Mouse (Mus musculus) liver, adult 2 months (tissue): Measurements from ENCODE around the gene Usp18. TPM values are rescaled to one million over a fixed set of nuclear protein-coding genes. Genes with fewer than 3 reads are reported as not detected.

ENCODE experiments used
- DNase-seq: peaks from one replicate; pipeline ENCODE4 v3.0.0-alpha.2; 2011; ENCODE audit warnings: low read depth, low spot score; ENCODE audit errors: extremely low read depth
- H3K27ac ChIP-seq: fragments of 200-500 bp; replicated peaks from 2 replicates; pipeline ENCODE4 v1.5.1; 2012; ENCODE audit warnings: low read depth, mild to moderate bottlenecking, control low read depth, inconsistent platforms, low read length; ENCODE audit not compliant: insufficient read depth
- H3K27me3 ChIP-seq: fragments of 200-500 bp; 2 replicates; pipeline ENCODE4 v1.6.1; 2012; ENCODE audit warnings: mild to moderate bottlenecking, moderate library complexity, low read length, inconsistent platforms; ENCODE audit not compliant: control insufficient read depth, insufficient read depth
- H3K36me3 ChIP-seq: fragments of 200-500 bp; 2 replicates; pipeline ENCODE4 v1.6.1; 2012; ENCODE audit warnings: low read length, inconsistent platforms; ENCODE audit not compliant: control insufficient read depth, insufficient read depth
- H3K4me1 ChIP-seq: fragments of 200-500 bp; 2 replicates; pipeline ENCODE4 v1.6.1; 2011; ENCODE audit warnings: low read length; ENCODE audit not compliant: control insufficient read depth, insufficient read depth
- H3K4me3 ChIP-seq: fragments of 200-500 bp; 2 replicates; pipeline ENCODE4 v1.5.1; 2011; ENCODE audit warnings: low read depth, mild to moderate bottlenecking, control low read depth, low read length, moderate library complexity; ENCODE audit not compliant: insufficient read depth
- H3K79me2 ChIP-seq: fragments of 200-500 bp; 2 replicates; pipeline ENCODE4 v1.6.1; 2012; ENCODE audit warnings: inconsistent platforms, mild to moderate bottlenecking, low read length, moderate library complexity; ENCODE audit not compliant: control insufficient read depth, insufficient read depth
- H3K9ac ChIP-seq: fragments of 200-500 bp; 2 replicates; pipeline ENCODE4 v1.6.1; 2012; ENCODE audit warnings: low read depth, mild to moderate bottlenecking, control low read depth, inconsistent platforms, low read length
- CTCF ChIP-seq: fragments of 200-500 bp; IDR thresholded peaks from 2 replicates; pipeline ENCODE4 v1.5.1; 2011; ENCODE audit warnings: low read depth, low read length, control low read depth
- POLR2A ChIP-seq: fragments of 200-500 bp; IDR thresholded peaks from 2 replicates; pipeline ENCODE4 v1.6.1; 2011; ENCODE audit warnings: low read length, control low read depth; ENCODE audit not compliant: insufficient read depth; ENCODE audit errors: extremely low read depth
- WGBS: fragments of 180-500 bp; shearing (Covaris S2); methylation state at CpG from one replicate; pipeline ENCODE4 v1.1.7; 2018; 5-methylcytosine and 5-hydroxymethylcytosine counted together
- polyA plus RNA-seq: library from polyadenylated mRNA; depleted of rRNA; stranded (reverse); fragments of >200 nt; gene quantifications from 2 replicates; pipeline ENCODE4 v1.2.3, GENCODE M21; 2012
- total RNA-seq: library from RNA; depleted of rRNA; stranded (reverse); fragments of >200 nt; gene quantifications from 2 replicates; pipeline ENCODE4 v1.2.3, GENCODE M21; 2014

Gene Usp18
- total and polyA plus RNA-seq, 2 experiments, result 25.5 to 27.8 TPM

DNA sequence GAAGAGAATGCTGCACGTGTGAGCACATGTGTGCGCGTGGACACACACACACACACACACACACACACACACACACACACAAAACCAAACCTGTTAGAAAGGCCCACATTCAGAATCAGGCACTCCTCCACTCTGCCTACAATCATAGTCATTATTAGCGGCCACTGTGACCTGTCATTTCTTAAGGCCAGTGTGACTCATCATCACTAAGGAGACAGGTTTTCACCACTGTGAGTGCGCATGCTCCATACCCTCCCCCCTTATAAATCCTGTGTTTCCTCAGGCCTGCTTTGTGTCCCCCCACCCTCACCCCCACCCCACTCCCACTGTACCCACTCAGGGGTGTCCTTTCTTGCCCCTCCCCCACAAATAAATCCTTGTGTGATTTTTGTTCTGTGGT is 38.4 kb downstream of the Usp18 start:
- no peak for DNase-seq

DNA sequence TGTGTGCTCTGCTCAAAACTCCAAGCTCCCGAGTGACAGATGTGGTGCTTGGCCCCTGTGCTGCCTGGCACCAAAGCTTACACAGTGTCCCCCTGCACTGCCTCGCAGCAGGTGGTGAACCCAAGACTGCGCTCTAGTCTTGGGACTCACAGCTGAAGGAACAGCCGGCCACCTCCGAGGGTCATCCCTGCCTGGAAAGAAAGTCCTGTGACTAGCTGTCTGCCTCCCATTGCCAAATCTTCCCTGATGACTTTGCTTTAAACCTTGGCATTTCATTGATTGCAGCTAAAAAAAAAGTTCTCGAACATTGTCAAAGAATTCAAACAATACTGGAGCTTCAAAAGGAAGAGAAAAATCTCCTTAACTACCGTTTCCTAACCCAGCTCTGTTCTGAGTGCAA is 53.6 kb downstream of the Usp18 start:
- peak; percentile 65 for DNase-seq
- Histone ChIP-seq H3K36me3 (no peaks in the 10 kb centered on the region), H3K9ac (no peak overlapping the region), H3K4me1 (peaks cover 16% of the 10 kb centered on the region), H3K79me2 (0 out of 2 replicates have a peak, but pooled peaks cover 4% of the 10 kb centered on the region), H3K27me3 (no peaks in the 10 kb centered on the region), H3K4me3 (no peak overlapping the region), H3K27ac (peak overlapping the region; percentile 5; the same call in 1 of the 2 replicates)
- 34% methylated on average over 7 of the region's 7 CpGs for WGBS
- no peak for TF ChIP-seq CTCF

More for the DNA sequence above, 38.4 kb downstream of the Usp18 start:
- H3K36me3 ChIP-seq, result no peaks in the 10 kb centered on the region
- H3K27me3 ChIP-seq, result no peaks in the 10 kb centered on the region
- H3K27ac ChIP-seq, result no peak overlapping the region
- no peak for TF ChIP-seq CTCF
- TF ChIP-seq POLR2A, result no peak
- no peak overlapping the region for H3K9ac ChIP-seq
- H3K4me3 ChIP-seq, result no peak overlapping the region
- no peaks in the 10 kb centered on the region for H3K79me2 ChIP-seq
- H3K4me1 ChIP-seq, result no peaks in the 10 kb centered on the region
- WGBS, result 89% methylated on average over 5 of the region's 5 CpGs

- peaks cover 16% of the 10 kb centered on the region for H3K4me1 ChIP-seq
- no peaks in the 10 kb centered on the region for H3K36me3 ChIP-seq
- H3K79me2 ChIP-seq, result 0 out of 2 replicates have a peak, but pooled peaks cover 4% of the 10 kb centered on the region
- DNase-seq, result peak; percentile 90
- no peak for TF ChIP-seq POLR2A
- no peak for TF ChIP-seq CTCF
- WGBS, result 5% methylated on average over 11 of the region's 11 CpGs
- H3K4me3 ChIP-seq, result peak within 1 kb of the TSS; percentile 44
- peak within 1 kb of the TSS; percentile 78 for H3K27ac ChIP-seq
- no peaks in the 10 kb centered on the region for H3K27me3 ChIP-seq
- H3K9ac ChIP-seq, result peak within 1 kb of the TSS; percentile 66
Observed at GRCm38 (mm10) chr6:121299954-121300353, 54.2 kb downstream of the Usp18 start, which contains the start of gene Slc6a13. Slc6a13 (plus strand) TSS chr6:121300227.

GRCm38 (mm10) chr6:121300504-121300903 is 54.8 kb downstream of the Usp18 start:
- 16% methylated on average over 9 of the region's 9 CpGs for WGBS
- no peak for TF ChIP-seq POLR2A
- TF ChIP-seq CTCF, result no peak
- H3K27me3 ChIP-seq, result no peaks in the 10 kb centered on the region
- H3K79me2 ChIP-seq, result 0 out of 2 replicates have a peak, but pooled peaks cover 4% of the 10 kb centered on the region
- H3K27ac ChIP-seq, result peak overlapping the region; percentile 78
- DNase-seq, result peak; percentile 93
- H3K9ac ChIP-seq, result peak overlapping the region; percentile 66
- H3K4me1 ChIP-seq, result peaks cover 16% of the 10 kb centered on the region
- peak overlapping the region; percentile 44 for H3K4me3 ChIP-seq
- H3K36me3 ChIP-seq, result no peaks in the 10 kb centered on the region

DNA sequence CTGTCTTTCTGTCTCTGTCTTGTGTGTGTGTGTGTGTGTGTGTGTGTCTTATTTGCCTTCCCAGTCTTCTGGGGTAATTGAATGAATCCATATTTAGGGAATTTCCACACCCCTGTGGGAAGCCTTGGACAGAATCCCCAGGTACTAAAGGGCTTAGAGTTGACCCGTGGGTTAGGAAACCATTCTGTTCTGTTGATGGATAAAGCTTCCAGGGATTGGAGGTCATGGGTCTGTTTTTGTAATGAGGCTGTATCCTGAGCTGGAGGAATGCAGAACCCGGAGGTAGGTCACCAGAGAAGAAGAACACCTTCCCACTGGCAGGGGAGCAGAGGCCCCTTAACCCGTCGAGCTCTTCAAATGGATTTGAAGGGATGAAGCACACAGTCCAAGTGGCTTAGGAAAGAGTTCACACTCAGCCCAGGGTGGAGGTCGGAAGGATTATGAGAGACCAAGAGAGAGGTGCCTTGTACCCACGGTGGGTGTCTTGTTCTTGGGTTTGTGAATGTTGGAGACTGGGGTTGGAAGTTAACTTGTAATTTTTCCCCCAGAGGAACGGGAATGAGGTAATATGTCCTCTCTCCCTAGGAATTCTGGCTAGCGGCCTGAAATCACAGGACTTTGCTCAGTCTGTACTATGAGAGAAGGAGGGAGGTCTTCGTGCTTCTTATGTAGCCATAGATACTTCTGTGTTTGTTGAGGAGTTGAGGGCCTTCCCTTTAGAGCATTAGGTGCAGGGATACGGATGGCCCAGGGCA is 57.9 kb downstream of the Usp18 start:
- Histone ChIP-seq H3K27me3 (no peaks in the 10 kb centered on the region), H3K36me3 (no peaks in the 10 kb centered on the region), H3K4me1 (peaks cover 37% of the 10 kb centered on the region), H3K9ac (peak overlapping the region; percentile 87), H3K4me3 (peak overlapping the region; percentile 52), H3K27ac (peak overlapping the region; percentile 100), H3K79me2 (peaks cover 6% of the 10 kb centered on the region; the same call in 1 of the 2 replicates)
- 16% methylated on average over 10 of the region's 10 CpGs for WGBS
- peak; percentile 93 for DNase-seq
- no peak for TF ChIP-seq POLR2A
- TF ChIP-seq CTCF, result no peak

GRCm38 (mm10) chr6:121304630-121305029 is 58.9 kb downstream of the Usp18 start:
- Histone ChIP-seq H3K79me2 (peaks cover 6% of the 10 kb centered on the region; the same call in 1 of the 2 replicates), H3K27me3 (no peaks in the 10 kb centered on the region), H3K4me1 (peaks cover 38% of the 10 kb centered on the region), H3K4me3 (peak overlapping the region; percentile 59), H3K36me3 (no peaks in the 10 kb centered on the region), H3K9ac (peak overlapping the region; percentile 87), H3K27ac (peak overlapping the region; percentile 100)
- peak; percentile 96 for DNase-seq
- whole genome bisulfite sequencing, result 22% methylated on average over 9 of the region's 9 CpGs
- TF ChIP-seq POLR2A, result 0 out of 2 replicates have a peak, but pooled peaks have one; percentile 5
- no peak for TF ChIP-seq CTCF
